Mouse (Mus musculus) ES-E14 (cell line): ENCODE measurements at regions not wholly inside any gene's neighbourhood (a gene's known extent, or its start where the extent isn't known, plus 50 kb on each side); places are given as distances from the start of the nearest gene placed in this dataset.

ENCODE experiments used
- CHD2 ChIP-seq: IDR thresholded peaks from 2 replicates; pipeline ENCODE4 v1.6.1; 2014; ENCODE audit warnings: mild to moderate bottlenecking, low read depth, low read length, inconsistent platforms
- MAFK ChIP-seq: IDR thresholded peaks from 2 replicates; pipeline ENCODE4 v1.6.1; 2014; ENCODE audit warnings: mild to moderate bottlenecking, low read depth, low read length, inconsistent platforms; ENCODE audit not compliant: insufficient read depth
- ZC3H11A ChIP-seq: IDR thresholded peaks from 2 replicates; pipeline ENCODE4 v1.6.1; 2012; ENCODE audit warnings: low read depth, mild to moderate bottlenecking, inconsistent platforms, low read length, borderline replicate concordance

DNA sequence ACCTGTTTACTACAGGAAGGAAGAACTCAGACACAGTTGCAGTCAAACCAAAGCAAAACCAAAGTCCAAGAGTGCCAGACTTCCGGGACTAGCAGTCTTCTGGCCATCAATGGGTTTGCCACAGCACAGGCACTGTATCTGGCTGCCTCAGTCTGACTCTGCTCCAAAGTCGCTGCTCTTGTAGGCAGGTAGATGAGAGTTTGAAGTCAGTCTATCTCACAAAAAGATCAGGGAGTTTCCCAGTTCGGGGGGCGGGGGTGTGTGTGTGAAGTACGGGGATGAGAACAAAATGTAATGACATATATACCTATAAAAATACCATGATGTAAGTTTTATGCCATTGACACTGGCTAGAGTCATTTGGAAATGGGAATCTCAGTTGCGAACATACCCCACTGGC is 58.6 kb upstream of the Ctla4 start:
- TF ChIP-seq MAFK: no peak
- TF ChIP-seq CHD2: no peak
- no peak for TF ChIP-seq ZC3H11A
